Mouse (Mus musculus): ENCODE measurements around the gene Kif16b.

DNA sequence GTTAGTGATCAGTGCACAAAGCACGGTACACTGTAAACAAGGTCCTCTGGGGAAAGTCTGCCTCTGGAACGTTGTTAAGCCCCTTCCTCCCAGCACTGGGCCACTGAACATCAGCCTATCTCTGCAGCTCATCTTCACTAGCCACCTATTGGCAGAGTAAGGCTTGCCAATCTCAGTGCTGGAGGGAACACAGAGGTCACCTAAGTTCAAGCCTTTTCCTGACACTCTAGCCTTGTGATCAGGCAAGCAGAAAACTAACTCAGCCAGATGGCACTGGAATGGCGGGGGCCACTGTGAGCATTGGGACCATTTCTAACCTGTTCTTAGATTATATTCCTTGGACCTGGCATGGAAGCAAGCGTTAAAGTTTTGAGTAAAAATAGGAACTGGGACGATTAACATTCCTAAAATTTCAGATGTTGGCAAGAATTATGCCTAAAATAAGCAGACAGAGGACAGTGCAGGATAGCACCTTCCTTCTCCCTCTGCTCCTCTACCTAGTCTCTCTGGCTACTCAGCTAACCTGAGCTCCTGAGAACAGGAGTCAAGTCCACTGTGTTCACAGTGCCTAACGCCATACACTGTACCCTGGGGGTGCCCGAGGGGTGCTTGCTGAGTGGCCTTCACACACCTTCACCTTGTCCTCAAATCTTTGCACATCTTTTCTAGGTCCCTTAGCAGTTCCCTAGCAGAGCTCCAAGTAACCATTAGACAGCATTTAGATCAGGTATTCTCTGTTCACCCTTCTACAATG is 18.3 kb downstream of the Kif16b start:
- TF ChIP-seq CTCF (IDR thresholded peaks at IDR 0.05; ENCODE audit: borderline replicate concordance, extremely low read depth, insufficient read depth, insufficient read length) (no peak), POLR2A (IDR thresholded peaks at IDR 0.05; ENCODE audit: borderline replicate concordance, extremely low read depth, insufficient read depth, insufficient read length, poor library complexity, severe bottlenecking) (no peak)

Data from brain, embryonic 14.5 days (tissue).